Mouse (Mus musculus) cerebellum, adult 2 months (tissue): Measurements from ENCODE around the gene Tvp23a.

Source experiments
- CTCF ChIP-seq: fragments of 200-500 bp; IDR thresholded peaks from 2 replicates; pipeline ENCODE4 v1.5.1; 2011; ENCODE audit warnings: low read depth, mild to moderate bottlenecking, control low read depth, low read length, moderate library complexity, borderline replicate concordance; ENCODE audit not compliant: insufficient read depth
- POLR2A ChIP-seq: fragments of 200-500 bp; IDR thresholded peaks from 2 replicates; pipeline ENCODE4 v1.6.1; 2011; ENCODE audit warnings: low read length, control low read depth, borderline replicate concordance; ENCODE audit not compliant: insufficient read depth

GRCm38 (mm10) chr16:10488769-10489481, 41.8 kb upstream of the Tvp23a start:
- no peak for TF ChIP-seq CTCF
- no peak for TF ChIP-seq POLR2A
